Mouse (Mus musculus) heart, postnatal 0 days (tissue): ENCODE data around the gene Prpf40b.

ENCODE experiments used
- CTCF ChIP-seq: IDR thresholded peaks from 2 replicates; pipeline ENCODE4 v1.5.1; 2016; ENCODE audit warnings: antibody characterized with exemption, control low read depth, low read depth
- EP300 ChIP-seq: IDR thresholded peaks from 2 replicates; pipeline ENCODE4 v1.6.1; 2016; ENCODE audit warnings: antibody characterized with exemption, low read depth

- TF ChIP-seq CTCF, result no peak
- TF ChIP-seq EP300, result no peak
Measured at GRCm38 (mm10) chr15:99259730-99260252, 35.1 kb upstream of the Prpf40b start.
